Mouse (Mus musculus) lung, embryonic 15.5 days (tissue): ENCODE measurements at regions not wholly inside any gene's neighbourhood (a gene's known extent, or its start where the extent isn't known, plus 50 kb on each side); places are given as distances from the start of the nearest gene placed in this dataset.

Experiments used
- ATAC-seq: fragments of 200-750 bp; cut with Nextera tagmentation; 2 replicates; pipeline ENCODE4 v1.8.0; 2017; ENCODE audit warnings: moderate number of reproducible peaks, borderline replicate concordance; ENCODE audit not compliant: low FRiP score, low TSS enrichment; ENCODE audit errors: extremely low read depth
- H3K27ac ChIP-seq: fragments of 300-500 bp; sonication (generic); 2 replicates; pipeline ENCODE4 v1.5.1; 2015; ENCODE audit warnings: moderate library complexity, mild to moderate bottlenecking, inconsistent platforms
- H3K27me3 ChIP-seq: fragments of 300-500 bp; sonication (generic); 2 replicates; pipeline ENCODE4 v1.6.1; 2015; ENCODE audit warnings: inconsistent platforms
- H3K36me3 ChIP-seq: fragments of 300-500 bp; sonication (generic); 2 replicates; pipeline ENCODE4 v1.6.1; 2015; ENCODE audit warnings: inconsistent platforms
- H3K4me1 ChIP-seq: fragments of 300-500 bp; sonication (generic); 2 replicates; pipeline ENCODE4 v1.6.1; 2015; ENCODE audit warnings: inconsistent platforms
- H3K4me2 ChIP-seq: fragments of 300-500 bp; sonication (generic); 2 replicates; pipeline ENCODE4 v1.6.1; 2015; ENCODE audit warnings: inconsistent platforms, mild to moderate bottlenecking, moderate library complexity
- H3K4me3 ChIP-seq: fragments of 300-500 bp; sonication (generic); 2 replicates; pipeline ENCODE4 v1.5.1; 2015; ENCODE audit warnings: mild to moderate bottlenecking, inconsistent platforms
- H3K9ac ChIP-seq: fragments of 300-500 bp; sonication (generic); 2 replicates; pipeline ENCODE4 v1.6.1; 2015; ENCODE audit warnings: inconsistent platforms
- H3K9me3 ChIP-seq: fragments of 300-500 bp; sonication (generic); 2 replicates; pipeline ENCODE4 v1.6.1; 2016; ENCODE audit warnings: inconsistent platforms
- WGBS: fragments of 180-500 bp; shearing (Covaris S2); methylation state at CpG from one replicate; pipeline ENCODE4 v1.1.7; 2015; 5-methylcytosine and 5-hydroxymethylcytosine counted together

DNA sequence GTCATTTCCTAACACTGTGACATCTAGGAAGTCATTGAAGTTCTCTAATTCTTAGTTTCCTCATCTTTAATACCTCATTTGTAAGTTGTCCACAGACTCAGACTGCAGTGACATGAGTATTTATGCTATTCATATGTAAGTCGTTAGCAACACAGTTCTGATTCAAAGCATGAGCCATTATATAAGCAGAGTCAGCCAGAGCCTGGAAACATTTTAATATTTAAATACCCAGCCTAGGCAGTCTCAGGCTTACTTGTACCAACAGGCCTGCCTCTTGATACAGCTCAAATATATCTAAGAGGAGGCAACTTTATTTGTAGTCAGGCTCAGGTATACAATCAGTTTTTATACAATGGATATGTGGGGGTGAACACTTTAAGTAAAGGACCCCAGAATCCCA lies 534.8 kb upstream of the Gm26657 start:
- no peaks in the 10 kb centered on the region for H3K27me3 ChIP-seq
- no peak overlapping the region for H3K27ac ChIP-seq
- peaks cover 5% of the 10 kb centered on the region; the same call in 1 of the 2 replicates for H3K4me1 ChIP-seq
- H3K9me3 ChIP-seq, result no peaks in the 10 kb centered on the region
- WGBS, result 46% methylated on average over 1 of the region's 1 CpGs
- H3K4me2 ChIP-seq, result no peak overlapping the region
- no peak overlapping the region for H3K9ac ChIP-seq
- no peak overlapping the region for H3K4me3 ChIP-seq
- no peaks in the 10 kb centered on the region for H3K36me3 ChIP-seq
- no peak for ATAC-seq

DNA sequence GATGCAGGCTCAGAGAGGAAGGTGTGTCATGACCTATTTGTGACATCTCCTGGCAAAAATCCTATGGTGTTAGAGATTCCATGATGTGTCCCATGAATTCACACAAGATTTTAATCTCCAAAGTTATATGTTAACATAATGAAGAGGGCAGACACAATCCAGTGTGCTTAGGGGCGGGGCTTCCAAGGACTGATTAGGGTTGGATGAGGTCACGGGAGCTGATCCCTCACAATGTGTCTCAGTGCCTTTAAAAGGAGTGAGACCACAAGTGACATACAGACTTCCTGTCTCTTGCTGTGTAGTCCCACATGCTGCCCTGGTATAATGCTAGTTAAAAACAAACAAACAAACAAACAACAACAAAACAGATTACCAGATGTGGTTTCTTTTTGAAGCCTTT lies 546.5 kb upstream of the Gm26657 start:
- Histone ChIP-seq H3K4me1 (0 out of 2 replicates have a peak, but pooled peaks cover 4% of the 10 kb centered on the region), H3K27me3 (no peaks in the 10 kb centered on the region), H3K4me3 (no peak overlapping the region), H3K36me3 (no peaks in the 10 kb centered on the region), H3K27ac (no peak overlapping the region), H3K9me3 (no peaks in the 10 kb centered on the region), H3K4me2 (no peak overlapping the region), H3K9ac (no peak overlapping the region)
- no peak for ATAC-seq
- 56% methylated on average over 2 of the region's 2 CpGs for WGBS

DNA sequence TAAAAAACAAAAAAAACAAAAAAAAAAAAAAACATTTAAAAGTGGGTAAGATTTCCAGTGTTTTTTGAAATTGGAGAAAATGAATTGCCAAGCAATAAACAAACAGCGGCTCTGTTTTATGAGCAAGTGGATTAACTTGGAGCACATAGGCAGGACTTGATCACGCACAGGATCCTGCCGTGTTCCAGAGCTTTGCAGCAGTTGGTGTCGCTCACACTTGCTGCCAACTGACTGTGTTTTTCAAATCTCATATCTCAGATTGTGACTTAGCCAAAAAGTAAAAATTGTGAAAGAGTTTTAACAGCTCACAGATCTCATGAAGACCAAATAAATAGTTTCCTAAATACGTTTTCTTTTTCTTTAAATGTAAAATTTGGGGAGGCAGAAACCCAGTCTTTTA lies 547.4 kb upstream of the Gm26657 start:
- no peaks in the 10 kb centered on the region for H3K9me3 ChIP-seq
- no peak overlapping the region for H3K4me2 ChIP-seq
- no peaks in the 10 kb centered on the region for H3K36me3 ChIP-seq
- no peak overlapping the region for H3K4me3 ChIP-seq
- H3K4me1 ChIP-seq, result 0 out of 2 replicates have a peak, but pooled peaks cover 4% of the 10 kb centered on the region
- H3K27ac ChIP-seq, result no peak overlapping the region
- no peaks in the 10 kb centered on the region for H3K27me3 ChIP-seq
- no peak for ATAC-seq
- WGBS, result 67% methylated on average over 5 of the region's 5 CpGs
- H3K9ac ChIP-seq, result no peak overlapping the region

DNA sequence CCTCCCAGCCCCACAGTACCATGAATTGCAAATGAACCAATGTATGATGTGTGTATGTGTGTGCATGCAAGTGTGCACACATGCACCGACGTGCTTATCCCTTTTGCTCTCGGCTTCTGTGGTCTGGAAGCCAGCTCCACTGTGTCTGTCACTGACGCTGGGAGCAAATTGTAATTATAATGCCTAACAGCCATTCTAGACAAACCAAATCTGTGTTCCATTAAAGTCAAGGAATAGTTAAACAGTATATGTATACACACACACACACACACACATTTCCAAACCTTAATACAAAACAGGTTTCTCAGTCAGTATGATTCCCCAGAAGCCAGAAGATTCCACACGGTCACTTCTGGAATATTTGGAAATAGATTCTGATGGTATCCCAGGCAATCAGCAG lies 560.3 kb upstream of the Gm26657 start:
- Histone ChIP-seq H3K27me3 (no peaks in the 10 kb centered on the region), H3K36me3 (no peaks in the 10 kb centered on the region), H3K9ac (no peak overlapping the region), H3K4me3 (no peak overlapping the region), H3K4me2 (no peak overlapping the region), H3K9me3 (no peaks in the 10 kb centered on the region), H3K27ac (no peak overlapping the region), H3K4me1 (no peaks in the 10 kb centered on the region)
- ATAC-seq, result no peak
- WGBS, result 80% methylated on average over 5 of the region's 5 CpGs

DNA sequence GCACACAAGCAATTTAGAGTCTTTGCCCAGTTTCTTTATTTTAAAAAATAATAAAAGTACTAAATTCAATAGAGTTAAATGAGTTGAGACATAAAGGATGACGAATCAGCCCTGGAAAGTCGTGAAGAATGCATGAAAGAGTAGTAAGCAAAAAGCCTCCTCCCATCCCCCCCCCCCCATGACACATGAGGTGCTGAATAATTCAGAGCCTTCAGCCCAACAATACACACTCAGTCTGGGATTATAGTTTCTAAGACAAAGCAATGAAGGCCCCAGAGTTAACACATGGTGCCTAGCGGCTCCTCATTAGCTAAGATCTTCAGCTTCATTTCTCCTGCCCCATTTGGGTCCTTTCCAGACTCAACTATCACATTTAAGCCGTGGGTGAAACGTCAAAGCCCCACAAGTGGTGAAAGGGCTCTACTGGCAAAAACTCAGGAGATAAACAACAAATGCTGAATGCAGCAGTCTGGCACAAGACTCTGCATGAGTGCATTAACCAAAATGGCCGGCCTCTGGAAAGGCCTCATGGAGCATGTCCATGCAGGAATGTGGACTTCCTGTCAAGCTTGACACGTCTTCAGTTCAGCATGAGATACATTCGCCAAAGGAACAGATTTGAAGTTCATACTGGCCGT lies 560.9 kb upstream of the Gm26657 start:
- WGBS, result 73% methylated on average over 9 of the region's 9 CpGs
- no peak overlapping the region for H3K27ac ChIP-seq
- H3K9ac ChIP-seq, result no peak overlapping the region
- H3K4me3 ChIP-seq, result no peak overlapping the region
- no peaks in the 10 kb centered on the region for H3K9me3 ChIP-seq
- no peaks in the 10 kb centered on the region for H3K4me1 ChIP-seq
- no peaks in the 10 kb centered on the region for H3K27me3 ChIP-seq
- no peak for ATAC-seq
- no peaks in the 10 kb centered on the region for H3K36me3 ChIP-seq
- H3K4me2 ChIP-seq, result no peak overlapping the region

DNA sequence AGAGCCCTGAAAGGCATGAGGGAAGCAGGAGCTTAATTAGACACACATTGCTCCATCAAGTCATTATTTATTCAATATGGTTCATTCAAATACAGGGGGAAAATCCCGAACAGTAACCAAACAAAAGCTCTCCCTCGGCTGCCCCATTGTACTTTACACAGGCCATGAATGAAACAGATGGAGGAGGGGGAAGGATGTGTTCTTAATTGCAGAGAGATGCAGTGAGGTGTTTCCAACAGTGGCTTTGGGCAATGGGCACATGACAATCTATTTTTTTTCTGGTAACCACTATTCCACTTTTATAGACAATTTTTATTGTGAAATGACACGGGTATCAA lies 578.6 kb upstream of the Gm26657 start:
- H3K9ac ChIP-seq, result no peak overlapping the region
- no peak overlapping the region for H3K4me2 ChIP-seq
- 75% methylated on average over 3 of the region's 3 CpGs for WGBS
- ATAC-seq, result no peak
- H3K36me3 ChIP-seq, result no peaks in the 10 kb centered on the region
- no peaks in the 10 kb centered on the region for H3K9me3 ChIP-seq
- H3K27me3 ChIP-seq, result peaks cover 14% of the 10 kb centered on the region; the same call in 1 of the 2 replicates
- H3K4me3 ChIP-seq, result no peak overlapping the region
- no peak overlapping the region for H3K27ac ChIP-seq
- no peaks in the 10 kb centered on the region for H3K4me1 ChIP-seq

DNA sequence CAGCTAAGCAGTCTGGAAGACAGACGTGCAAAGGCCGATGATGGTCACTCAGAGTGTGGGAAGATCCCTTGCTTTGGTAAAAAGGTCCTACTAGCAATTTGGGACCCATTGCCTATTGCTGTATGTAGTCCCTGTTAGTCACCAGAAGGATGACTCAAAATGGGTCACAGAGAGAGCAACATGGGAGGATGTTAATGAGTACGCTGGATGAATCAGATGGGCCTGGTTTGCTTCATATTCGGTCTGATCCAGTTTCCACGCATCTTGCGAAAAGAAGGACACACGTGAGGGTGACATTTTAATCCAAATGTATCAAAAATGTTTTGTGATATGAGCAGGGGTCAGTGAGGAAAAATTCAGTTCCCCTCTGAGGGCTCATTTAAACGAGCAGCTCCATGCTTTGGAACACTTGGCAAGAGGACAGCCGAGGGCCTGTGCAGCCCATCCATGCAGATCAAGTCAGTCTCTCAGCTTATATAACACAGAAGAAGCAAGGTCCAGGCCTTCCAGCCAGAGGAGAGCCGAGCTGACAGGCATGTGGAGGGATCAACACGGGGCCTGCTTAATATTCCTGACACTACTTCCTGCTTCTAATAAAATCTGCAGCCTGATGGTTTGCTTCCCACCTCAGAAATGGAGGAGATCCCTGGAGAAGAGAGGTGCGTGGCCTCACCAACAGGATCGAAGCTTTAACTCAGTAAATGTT lies 579.2 kb upstream of the Gm26657 start:
- H3K4me1 ChIP-seq, result no peaks in the 10 kb centered on the region
- peaks cover 14% of the 10 kb centered on the region; the same call in 1 of the 2 replicates for H3K27me3 ChIP-seq
- H3K36me3 ChIP-seq, result no peaks in the 10 kb centered on the region
- ATAC-seq, result no peak
- H3K4me3 ChIP-seq, result no peak overlapping the region
- H3K4me2 ChIP-seq, result no peak overlapping the region
- H3K9ac ChIP-seq, result no peak overlapping the region
- H3K27ac ChIP-seq, result no peak overlapping the region
- WGBS, result 81% methylated on average over 13 of the region's 13 CpGs
- no peaks in the 10 kb centered on the region for H3K9me3 ChIP-seq

DNA sequence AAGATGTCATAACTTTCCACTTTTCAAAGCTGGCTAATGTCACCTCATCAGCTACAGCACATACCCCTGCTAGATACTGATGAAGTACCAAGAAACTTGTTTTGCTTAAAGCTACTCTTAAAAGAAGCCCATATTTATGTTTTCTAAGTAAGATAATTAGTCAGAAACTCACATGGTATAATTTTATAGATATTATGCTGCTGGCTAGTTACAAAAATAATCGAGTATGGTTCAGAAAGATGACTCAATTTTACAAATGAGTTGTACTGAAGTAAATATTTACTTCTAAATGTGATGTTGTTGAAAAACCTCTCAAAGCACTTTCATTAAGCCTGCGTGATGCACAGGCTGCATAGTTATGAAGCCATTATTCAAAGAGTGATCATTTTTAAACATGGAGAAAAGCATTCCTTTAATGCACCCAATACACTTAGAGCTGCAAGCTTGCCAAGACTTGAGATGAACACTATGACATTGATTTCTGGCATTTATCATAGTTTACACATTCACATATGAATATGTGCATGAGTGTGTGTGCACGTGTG lies 582.3 kb upstream of the Gm26657 start:
- Histone ChIP-seq H3K36me3 (no peaks in the 10 kb centered on the region), H3K9ac (no peak overlapping the region), H3K4me2 (no peak overlapping the region), H3K27ac (no peak overlapping the region), H3K4me3 (no peak overlapping the region), H3K9me3 (no peaks in the 10 kb centered on the region), H3K27me3 (peaks cover 22% of the 10 kb centered on the region; the same call in 1 of the 2 replicates), H3K4me1 (no peaks in the 10 kb centered on the region)
- peak; percentile 49; the same call in 1 of the 2 replicates for ATAC-seq
- 44% methylated on average over 3 of the region's 3 CpGs for WGBS

DNA sequence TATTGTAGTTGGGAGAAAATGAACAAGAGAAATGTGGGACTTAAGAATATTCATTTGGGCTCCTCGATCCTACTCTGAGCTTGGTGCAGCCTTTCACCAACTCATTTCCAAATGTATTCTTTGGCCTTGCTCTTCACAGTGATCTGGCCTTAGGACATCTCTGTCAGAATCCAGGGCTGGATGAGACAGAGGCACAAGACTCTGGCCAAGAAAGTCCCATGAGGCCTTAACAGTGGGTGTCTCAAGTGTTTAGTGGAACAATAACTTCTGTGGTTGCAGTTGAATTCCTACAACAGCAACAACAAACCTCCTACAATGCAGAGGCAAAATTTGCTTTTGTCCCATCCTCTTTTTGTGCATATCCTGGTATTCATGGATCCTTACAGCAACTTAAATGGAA lies 589.2 kb upstream of the Gm26657 start:
- H3K4me1 ChIP-seq, result no peaks in the 10 kb centered on the region
- peaks cover 13% of the 10 kb centered on the region; the same call in 1 of the 2 replicates for H3K27me3 ChIP-seq
- H3K9ac ChIP-seq, result no peak overlapping the region
- H3K4me2 ChIP-seq, result no peak overlapping the region
- no peak overlapping the region for H3K27ac ChIP-seq
- no peaks in the 10 kb centered on the region for H3K9me3 ChIP-seq
- H3K4me3 ChIP-seq, result no peak overlapping the region
- no peaks in the 10 kb centered on the region for H3K36me3 ChIP-seq
- ATAC-seq, result no peak
- WGBS, result 97% methylated on average over 1 of the region's 1 CpGs

DNA sequence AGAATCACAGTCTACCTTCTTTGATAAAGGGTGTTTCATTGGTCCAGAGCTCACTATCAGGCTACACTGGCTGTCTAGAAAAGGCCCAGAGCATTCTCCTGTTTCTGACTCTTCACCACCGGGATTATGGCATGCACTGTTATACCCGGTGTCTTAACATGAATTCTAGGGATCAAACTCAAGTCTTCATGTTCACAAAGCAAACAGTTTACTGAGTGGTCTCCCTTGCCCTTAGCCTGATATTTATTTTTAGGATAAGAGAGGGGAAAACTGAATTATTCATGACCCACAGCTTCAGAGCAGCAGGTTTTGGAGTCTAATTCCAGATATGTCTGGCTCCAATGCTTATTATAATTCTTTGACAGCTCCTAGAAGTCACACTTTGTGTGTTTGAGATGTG lies 596.0 kb upstream of the Gm26657 start:
- Histone ChIP-seq H3K27ac (no peak overlapping the region), H3K9ac (no peak overlapping the region)
- WGBS, result 74% methylated on average over 2 of the region's 2 CpGs

DNA sequence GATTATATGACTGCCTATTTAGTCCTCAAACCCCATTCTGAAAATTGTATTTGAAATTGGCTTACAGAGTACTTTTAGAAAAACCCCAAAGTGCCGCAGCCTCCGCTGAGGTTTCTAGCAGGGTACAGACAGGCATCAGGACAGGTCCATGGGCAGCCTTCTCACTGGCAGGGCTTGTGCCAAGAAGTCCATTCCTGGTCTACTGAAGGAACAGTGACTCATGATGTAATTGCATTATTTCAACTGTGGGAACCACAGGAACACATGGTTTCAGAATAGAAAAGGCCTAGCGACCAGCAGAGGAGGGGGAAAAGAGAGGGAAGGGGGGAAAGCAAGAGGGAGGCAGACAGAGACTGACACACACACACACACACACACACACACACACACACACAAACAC lies 603.0 kb upstream of the Gm26657 start:
- H3K27ac ChIP-seq, result no peak overlapping the region
- H3K4me1 ChIP-seq, result no peaks in the 10 kb centered on the region
- no peak for ATAC-seq
- no peak overlapping the region for H3K9ac ChIP-seq
- 90% methylated on average over 3 of the region's 3 CpGs for WGBS
- H3K27me3 ChIP-seq, result no peaks in the 10 kb centered on the region
- no peak overlapping the region for H3K4me3 ChIP-seq
- no peaks in the 10 kb centered on the region for H3K9me3 ChIP-seq
- no peaks in the 10 kb centered on the region for H3K36me3 ChIP-seq
- no peak overlapping the region for H3K4me2 ChIP-seq

More for the DNA sequence above, 596.0 kb upstream of the Gm26657 start:
- ATAC-seq, result no peak
- H3K36me3 ChIP-seq, result no peaks in the 10 kb centered on the region
- H3K9me3 ChIP-seq, result no peaks in the 10 kb centered on the region
- H3K27me3 ChIP-seq, result no peaks in the 10 kb centered on the region
- no peak overlapping the region for H3K4me3 ChIP-seq
- no peak overlapping the region for H3K4me2 ChIP-seq
- H3K4me1 ChIP-seq, result no peaks in the 10 kb centered on the region

DNA sequence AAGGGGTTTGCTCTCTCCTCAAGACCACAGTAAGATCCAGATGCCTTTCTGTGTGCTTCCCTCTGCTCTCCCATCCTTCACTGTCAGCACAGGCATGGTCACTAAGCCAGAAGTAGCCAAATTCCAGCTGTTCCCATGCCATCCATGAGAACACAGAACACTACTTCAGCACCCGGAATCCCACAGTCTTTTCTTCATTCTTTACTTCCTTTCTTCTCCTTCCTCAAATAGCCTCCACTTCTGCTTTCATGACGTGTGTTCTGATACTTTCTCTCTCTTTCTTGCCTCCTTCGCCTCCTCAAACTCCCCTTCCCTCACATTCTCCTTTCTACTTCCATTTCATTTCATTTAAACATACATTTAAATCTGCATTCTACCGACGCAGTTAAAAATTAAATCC lies 602.1 kb upstream of the Klf4 start:
- WGBS, result 82% methylated on average over 5 of the region's 5 CpGs
- no peak overlapping the region for H3K4me3 ChIP-seq
- no peak overlapping the region for H3K4me2 ChIP-seq
- H3K9me3 ChIP-seq, result no peaks in the 10 kb centered on the region
- no peak for ATAC-seq
- no peak overlapping the region for H3K9ac ChIP-seq
- no peaks in the 10 kb centered on the region for H3K27me3 ChIP-seq
- H3K36me3 ChIP-seq, result no peaks in the 10 kb centered on the region
- no peaks in the 10 kb centered on the region for H3K4me1 ChIP-seq
- H3K27ac ChIP-seq, result no peak overlapping the region
